Mouse (Mus musculus) intestine, embryonic 14.5 days (tissue): ENCODE data around the gene Rrp36. TPM values are rescaled to one million over a fixed set of nuclear protein-coding genes. Genes with fewer than 3 reads are reported as not detected.

ENCODE experiments used
- ATAC-seq: fragments of 200-750 bp; cut with Nextera tagmentation; replicated peaks from 2 replicates; pipeline ENCODE4 v1.8.0; 2017; ENCODE audit warnings: low read depth, moderate number of reproducible peaks, moderate TSS enrichment, moderate library complexity; ENCODE audit not compliant: low FRiP score, low TSS enrichment
- DNase-seq: peaks from one replicate; pipeline ENCODE4 v3.0.0-alpha.2; 2018; ENCODE audit warnings: low spot score
- H3K27ac ChIP-seq: fragments of 300-500 bp; sonication (generic); 2 replicates; pipeline ENCODE4 v1.5.1; 2014; ENCODE audit warnings: low read depth, mild to moderate bottlenecking, control low read depth
- H3K27me3 ChIP-seq: fragments of 300-500 bp; sonication (generic); replicated peaks from 2 replicates; pipeline ENCODE4 v1.6.1; 2014; ENCODE audit warnings: low read length, control low read depth; ENCODE audit not compliant: control insufficient read depth, insufficient read depth
- H3K36me3 ChIP-seq: fragments of 300-500 bp; sonication (generic); 2 replicates; pipeline ENCODE4 v1.6.1; 2014; ENCODE audit warnings: low read length, control low read depth; ENCODE audit not compliant: control insufficient read depth, insufficient read depth
- H3K4me1 ChIP-seq: fragments of 300-500 bp; sonication (generic); replicated peaks from 2 replicates; pipeline ENCODE4 v1.6.1; 2014; ENCODE audit warnings: low read length, control low read depth, mixed read lengths; ENCODE audit not compliant: control insufficient read depth, insufficient read depth
- H3K4me2 ChIP-seq: fragments of 300-500 bp; sonication (generic); 2 replicates; pipeline ENCODE4 v1.6.1; 2014; ENCODE audit warnings: low read length
- H3K4me3 ChIP-seq: fragments of 300-500 bp; sonication (generic); 2 replicates; pipeline ENCODE4 v1.5.1; 2014; ENCODE audit warnings: low read depth, low read length, control low read depth, mixed read lengths
- H3K9ac ChIP-seq: fragments of 300-500 bp; sonication (generic); 2 replicates; pipeline ENCODE4 v1.6.1; 2014; ENCODE audit warnings: mild to moderate bottlenecking, low read length
- H3K9me3 ChIP-seq: fragments of 300-500 bp; sonication (generic); 2 replicates; pipeline ENCODE4 v1.6.1; 2016; ENCODE audit warnings: low read length, control low read depth; ENCODE audit not compliant: control insufficient read depth
- WGBS: fragments of 180-500 bp; shearing (Covaris S2); extraction: QIAGEN DNeasy Blood & Tissue Kit; methylation state at CpG from one replicate; pipeline ENCODE4 v1.1.7; 2014; 5-methylcytosine and 5-hydroxymethylcytosine counted together
- polyA plus RNA-seq: library from polyadenylated mRNA; unstranded; fragments of >200 nt; fragmentation: Nextera tagmentation; extraction: Ambion mirVana; gene quantifications from 2 replicates; pipeline ENCODE4 v1.2.1, GENCODE M21; 2014

Rrp36 gene
- polyA plus RNA-seq, 1 experiment from 2014 or later: 49.1 TPM

DNA sequence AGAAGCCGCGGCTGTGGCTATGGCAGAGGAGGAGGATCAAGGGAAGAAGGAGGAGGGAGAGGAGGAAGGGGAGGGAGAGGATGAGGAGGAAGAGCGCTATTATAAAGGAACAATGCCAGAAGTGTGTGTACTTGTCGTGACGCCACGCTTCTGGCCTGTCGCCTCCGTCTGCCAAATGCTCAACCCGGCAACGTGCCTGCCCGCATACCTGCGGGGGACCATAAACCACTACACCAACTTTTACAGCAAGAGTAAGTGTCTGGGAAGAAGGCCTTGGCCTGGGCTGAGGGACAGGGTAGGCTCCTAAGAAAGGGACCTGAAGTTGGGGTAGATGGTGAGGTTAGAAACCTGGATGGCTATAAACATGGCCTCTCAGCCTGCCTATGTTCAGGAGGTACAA is 12.2 kb downstream of the Rrp36 start:
- no peak for ATAC-seq
- WGBS: 90% methylated on average over 12 of the region's 12 CpGs
- Histone ChIP-seq H3K27me3 (no peaks in the 10 kb centered on the region), H3K4me2 (no peak overlapping the region), H3K4me1 (no peaks in the 10 kb centered on the region), H3K4me3 (no peak overlapping the region), H3K36me3 (peaks cover 95% of the 10 kb centered on the region), H3K9me3 (no peaks in the 10 kb centered on the region), H3K9ac (no peak overlapping the region), H3K27ac (no peak overlapping the region)
- DNase-seq: no peak

DNA sequence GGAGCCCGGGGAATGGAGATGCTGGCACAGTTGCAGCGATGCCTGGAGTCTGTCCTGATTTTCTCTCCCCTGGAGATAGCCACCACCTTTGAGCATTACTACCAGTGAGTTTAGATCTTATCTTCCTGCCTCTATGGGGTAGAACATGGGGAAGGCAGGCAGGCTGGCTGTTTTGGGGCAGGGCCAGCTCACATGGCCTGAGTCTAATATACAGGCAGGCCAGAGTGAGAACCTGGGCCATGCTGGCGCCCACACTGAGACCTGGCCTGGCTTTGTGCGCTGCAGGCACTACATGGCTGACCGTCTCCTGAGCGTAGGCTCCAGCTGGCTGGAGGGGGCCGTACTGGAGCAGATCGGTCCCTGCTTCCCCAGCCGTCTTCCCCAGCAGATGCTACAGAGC is 12.8 kb downstream of the Rrp36 start:
- no peak for DNase-seq
- Histone ChIP-seq H3K4me2 (no peak overlapping the region), H3K9ac (no peak overlapping the region), H3K9me3 (no peaks in the 10 kb centered on the region), H3K27me3 (no peaks in the 10 kb centered on the region), H3K36me3 (peaks cover 95% of the 10 kb centered on the region), H3K4me1 (no peaks in the 10 kb centered on the region), H3K27ac (no peak overlapping the region), H3K4me3 (no peak overlapping the region)
- no peak for ATAC-seq
- 94% methylated on average over 9 of the region's 9 CpGs for WGBS

DNA sequence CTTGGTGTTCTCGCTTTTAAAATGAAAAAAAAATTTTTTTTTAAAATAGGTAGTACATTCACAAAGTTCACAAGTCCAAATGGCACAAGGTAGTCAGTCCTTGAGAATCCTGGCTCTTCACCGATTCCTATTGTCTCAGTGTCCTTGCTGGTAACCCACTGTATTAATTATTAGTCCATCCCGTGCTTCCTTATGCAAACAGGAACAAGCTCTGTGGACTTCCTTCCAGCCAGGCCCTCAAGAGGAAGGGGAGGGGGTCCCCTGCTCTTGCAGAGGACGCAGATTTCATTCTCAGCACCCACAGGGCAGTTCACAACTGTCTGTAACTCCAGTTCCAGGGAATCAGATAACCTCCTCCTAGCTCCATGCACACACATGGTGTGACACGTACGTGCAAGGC is 18.1 kb downstream of the Rrp36 start:
- 78% methylated on average over 6 of the region's 6 CpGs for WGBS
- no peak overlapping the region for H3K4me2 ChIP-seq
- H3K4me3 ChIP-seq: no peak overlapping the region
- no peak overlapping the region for H3K27ac ChIP-seq
- H3K4me1 ChIP-seq: peaks cover 18% of the 10 kb centered on the region
- no peak overlapping the region for H3K9ac ChIP-seq
- no peaks in the 10 kb centered on the region for H3K27me3 ChIP-seq
- 0 out of 2 replicates have a peak, but pooled peaks cover 2% of the 10 kb centered on the region for H3K9me3 ChIP-seq
- H3K36me3 ChIP-seq: peaks cover 89% of the 10 kb centered on the region
- DNase-seq (no peak), ATAC-seq (no peak)

DNA sequence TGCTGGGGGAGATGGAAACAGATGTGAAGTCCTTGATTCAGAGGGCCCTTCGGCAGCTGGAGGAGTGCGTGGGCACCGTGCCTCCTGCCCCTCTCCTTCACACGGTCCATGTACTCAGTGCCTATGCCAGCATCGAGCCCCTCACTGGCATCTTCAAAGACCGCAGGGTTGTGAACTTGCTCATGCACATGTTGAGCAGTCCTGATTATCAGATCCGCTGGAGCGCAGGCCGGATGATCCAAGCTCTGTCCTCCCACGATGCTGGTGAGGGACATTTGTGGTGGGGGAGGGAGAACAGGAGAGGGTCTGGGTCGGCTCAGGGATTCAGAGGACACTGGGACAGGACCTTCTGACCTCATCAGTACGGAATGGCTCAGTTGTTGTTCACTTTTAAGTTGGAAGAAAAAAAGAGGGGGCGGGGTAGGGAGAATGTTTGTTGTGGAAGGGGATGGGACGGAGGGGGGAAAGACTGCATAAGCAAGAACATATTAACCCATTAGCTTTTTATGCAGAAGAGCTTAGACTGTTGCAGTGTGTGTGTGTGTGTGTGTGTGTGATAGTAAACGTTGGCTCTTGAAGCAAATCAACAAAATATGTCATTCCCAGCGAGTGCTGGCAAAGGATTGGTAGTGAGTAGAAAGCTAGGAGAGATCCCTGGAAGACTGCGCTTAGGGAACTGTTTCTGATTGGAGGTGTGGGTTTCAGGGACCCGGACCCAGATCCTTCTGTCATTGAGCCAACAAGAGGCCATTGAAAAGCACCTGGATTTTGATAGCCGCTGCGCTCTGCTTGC is 22.2 kb downstream of the Rrp36 start:
- peaks cover 56% of the 10 kb centered on the region for H3K36me3 ChIP-seq
- H3K4me1 ChIP-seq: peaks cover 28% of the 10 kb centered on the region
- no peak overlapping the region; the same call in 1 of the 2 replicates for H3K27ac ChIP-seq

DNA sequence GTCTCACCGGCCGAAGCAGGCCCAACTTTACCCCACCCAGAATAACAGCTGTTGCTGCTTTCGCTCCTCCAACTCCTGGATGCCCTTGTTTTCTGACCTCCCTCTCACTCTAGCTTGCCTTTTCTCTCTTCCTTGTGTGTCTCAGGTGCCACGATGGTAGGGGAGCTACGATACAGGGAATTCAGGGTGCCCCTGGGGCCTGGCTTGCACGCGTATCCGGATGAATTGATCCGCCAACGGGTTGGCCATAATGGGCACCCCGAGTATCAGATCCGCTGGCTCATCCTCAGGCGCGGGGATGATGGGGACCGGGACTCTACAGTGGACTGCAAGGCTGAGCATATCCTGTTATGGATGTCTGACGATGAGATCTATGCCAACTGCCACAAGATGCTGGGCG is 22.9 kb downstream of the Rrp36 start:
- H3K27ac ChIP-seq: peak overlapping the region; percentile 95
- DNase-seq (no peak), ATAC-seq (no peak)
- peaks cover 50% of the 10 kb centered on the region for H3K36me3 ChIP-seq
- no peaks in the 10 kb centered on the region for H3K27me3 ChIP-seq
- 65% methylated on average over 17 of the region's 17 CpGs for WGBS
- H3K4me2 ChIP-seq: peak overlapping the region; percentile 85
- peak overlapping the region; percentile 86 for H3K9ac ChIP-seq
- H3K4me3 ChIP-seq: peak overlapping the region; percentile 67
- 0 out of 2 replicates have a peak, but pooled peaks cover 2% of the 10 kb centered on the region for H3K9me3 ChIP-seq
- peaks cover 32% of the 10 kb centered on the region for H3K4me1 ChIP-seq

More for the DNA sequence above, 22.2 kb downstream of the Rrp36 start:
- H3K27me3 ChIP-seq: no peaks in the 10 kb centered on the region
- DNase-seq (no peak), ATAC-seq (no peak)
- H3K4me3 ChIP-seq: peak overlapping the region; percentile 67
- H3K9ac ChIP-seq: peak overlapping the region; percentile 86
- 0 out of 2 replicates have a peak, but pooled peaks cover 2% of the 10 kb centered on the region for H3K9me3 ChIP-seq
- H3K4me2 ChIP-seq: peak overlapping the region; percentile 85
- 64% methylated on average over 20 of the region's 20 CpGs for WGBS

DNA sequence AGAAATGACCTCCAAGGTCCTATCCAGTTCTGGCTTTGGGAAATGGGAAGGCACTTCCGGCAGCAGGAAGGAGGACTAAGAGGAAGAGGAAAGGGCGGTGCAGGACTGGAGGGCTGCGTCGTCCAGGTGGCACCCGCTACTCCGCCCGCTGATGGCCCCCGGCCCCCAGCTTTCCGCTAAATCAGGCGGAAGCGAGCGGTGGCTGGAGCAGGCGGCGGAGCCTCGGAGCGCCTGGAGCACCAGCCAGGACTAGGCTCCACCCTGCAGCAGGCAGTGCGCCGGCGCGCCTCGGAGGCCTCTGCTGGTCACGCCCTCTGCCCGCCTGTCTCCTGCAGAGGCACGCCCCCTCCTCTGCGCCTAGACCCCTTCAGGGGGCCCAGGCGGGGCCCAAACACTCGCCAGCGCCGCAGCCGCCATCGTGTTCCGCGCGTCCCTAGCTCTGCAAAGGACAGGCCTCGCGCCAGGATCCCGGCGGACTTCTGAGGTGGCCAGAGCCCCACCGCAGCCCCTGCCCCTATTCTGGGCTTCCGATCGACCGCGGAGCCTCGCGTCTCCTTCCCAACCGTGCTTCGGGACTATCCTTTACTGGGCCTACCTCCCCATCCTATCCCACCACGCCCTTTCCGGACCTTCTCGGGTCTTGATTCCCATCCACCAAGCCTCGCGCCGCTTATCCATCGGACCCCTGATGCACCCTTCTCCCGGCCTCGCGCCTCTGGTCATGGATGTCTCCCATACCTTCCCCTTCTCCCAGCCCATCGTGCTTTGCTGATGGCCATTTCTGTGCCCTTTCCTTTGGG is 23.7 kb downstream of the Rrp36 start, which contains the start of gene Cul7:
TSS of gene Cul7 (plus strand) at position 106 of the 800 bp plus-strand sequence.
- Histone ChIP-seq H3K4me2 (peak within 1 kb of the TSS; percentile 85), H3K4me1 (peaks cover 28% of the 10 kb centered on the region), H3K9ac (peak within 1 kb of the TSS; percentile 86), H3K9me3 (0 out of 2 replicates have a peak, but pooled peaks cover 2% of the 10 kb centered on the region), H3K4me3 (peak within 1 kb of the TSS; percentile 67), H3K36me3 (peaks cover 41% of the 10 kb centered on the region), H3K27me3 (no peaks in the 10 kb centered on the region), H3K27ac (peak within 1 kb of the TSS; percentile 95)
- WGBS: under 1% methylated on average over 56 of the region's 58 CpGs
- DNase-seq (peak; percentile 91), ATAC-seq (peak; percentile 84)

DNA sequence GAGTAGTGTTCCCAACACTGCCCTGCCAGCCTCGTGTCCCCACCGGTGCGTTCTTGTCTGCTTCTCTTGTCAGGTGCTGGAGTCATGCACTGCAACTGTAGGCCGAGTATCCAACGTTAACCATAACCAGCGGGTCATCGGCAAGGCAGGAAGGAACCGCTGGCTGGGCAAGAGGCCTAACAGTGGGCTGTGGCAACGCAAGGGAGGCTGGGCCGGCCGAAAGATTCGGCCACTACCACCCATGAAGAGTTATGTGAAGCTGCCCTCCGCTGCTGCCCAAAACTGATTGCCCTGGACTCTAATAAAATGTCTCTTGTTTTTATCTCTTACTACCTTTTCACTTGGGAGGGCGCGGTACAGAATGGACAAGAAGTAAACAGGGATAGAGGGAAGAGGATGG is 24.3 kb downstream of the Rrp36 start:
- ATAC-seq (no peak), DNase-seq (peak; percentile 53)
- 0 out of 2 replicates have a peak, but pooled peaks cover 2% of the 10 kb centered on the region for H3K9me3 ChIP-seq
- peak overlapping the region; percentile 67 for H3K4me3 ChIP-seq
- H3K27me3 ChIP-seq: no peaks in the 10 kb centered on the region
- peaks cover 38% of the 10 kb centered on the region for H3K36me3 ChIP-seq
- peak overlapping the region; percentile 85 for H3K4me2 ChIP-seq
- H3K9ac ChIP-seq: peak overlapping the region; percentile 86
- peaks cover 30% of the 10 kb centered on the region for H3K4me1 ChIP-seq
- peak overlapping the region; percentile 95 for H3K27ac ChIP-seq
- WGBS: 33% methylated on average over 15 of the region's 15 CpGs

DNA sequence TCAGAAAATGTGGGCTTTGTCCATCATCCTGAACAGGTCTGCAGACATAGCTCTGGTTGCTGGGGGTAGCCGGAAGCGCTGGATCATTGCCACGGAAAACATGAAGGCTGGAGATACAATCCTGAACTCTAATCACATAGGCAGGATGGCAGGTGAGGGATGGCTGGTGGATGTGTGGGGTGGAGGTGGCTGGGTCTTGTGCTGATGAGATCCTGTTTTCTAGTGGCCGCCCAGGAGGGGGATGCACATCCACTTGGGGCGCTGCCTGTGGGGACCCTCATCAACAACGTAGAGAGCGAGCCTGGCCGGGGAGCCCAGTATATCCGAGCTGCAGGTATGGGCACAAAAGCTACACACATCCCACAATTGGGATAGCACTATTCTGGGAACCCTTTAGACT is 25.7 kb downstream of the Rrp36 start:
- Histone ChIP-seq H3K9ac (no peak overlapping the region), H3K4me1 (peaks cover 35% of the 10 kb centered on the region), H3K4me2 (no peak overlapping the region), H3K27me3 (no peaks in the 10 kb centered on the region), H3K27ac (no peak overlapping the region), H3K4me3 (no peak overlapping the region), H3K9me3 (no peaks in the 10 kb centered on the region), H3K36me3 (peaks cover 24% of the 10 kb centered on the region)
- WGBS: 94% methylated on average over 9 of the region's 9 CpGs
- DNase-seq: no peak
- ATAC-seq: no peak
